Mouse (Mus musculus) layer of hippocampus, postnatal 25 days (tissue): ENCODE data around the gene Exo5. TPM values are rescaled to one million over a fixed set of nuclear protein-coding genes. Genes with fewer than 3 reads are reported as not detected.

Experiments
- DNase-seq, 2 experiments: peaks; one replicate each; pipeline ENCODE4 v3.0.0; 2022; ENCODE audit warnings: mixed read lengths in 2 of 2, low spot score in 1 of 2; ENCODE audit errors: extremely low spot score in 1 of 2
- microRNA-seq, 2 experiments: library from miRNA; unstranded; fragments of <30 nt; microRNA quantifications; one replicate each; pipeline ENCODE4 v1.2.0; 2021
- total RNA-seq, 2 experiments: library from RNA; stranded (reverse); gene quantifications; 2 replicates each; pipeline ENCODE4 v1.2.3; 2021

Gene Exo5
- total RNA-seq, 2 experiments from 2014 or later = 13.1 to 14.1 TPM

DNA sequence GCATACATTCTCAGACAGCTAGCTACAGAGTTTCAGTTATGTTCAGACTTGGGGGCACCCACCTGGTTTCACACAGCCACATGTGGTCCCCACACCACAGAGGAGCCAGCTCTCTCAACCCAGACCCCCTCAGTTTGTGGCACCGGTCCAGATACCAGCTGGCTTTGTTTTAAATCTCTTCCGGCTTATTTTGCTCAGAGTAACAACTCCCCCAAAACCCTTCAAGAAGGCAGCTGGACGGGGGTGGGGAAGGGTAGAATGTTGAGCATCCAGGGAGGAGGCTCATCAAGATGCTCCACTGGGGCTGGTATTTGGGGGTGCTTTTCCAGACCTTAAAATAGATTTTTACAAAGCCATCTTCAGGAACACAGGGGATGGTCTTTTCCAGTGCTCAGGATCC, 46.1 kb downstream of the Exo5 start:
- no peak for DNase-seq

DNA sequence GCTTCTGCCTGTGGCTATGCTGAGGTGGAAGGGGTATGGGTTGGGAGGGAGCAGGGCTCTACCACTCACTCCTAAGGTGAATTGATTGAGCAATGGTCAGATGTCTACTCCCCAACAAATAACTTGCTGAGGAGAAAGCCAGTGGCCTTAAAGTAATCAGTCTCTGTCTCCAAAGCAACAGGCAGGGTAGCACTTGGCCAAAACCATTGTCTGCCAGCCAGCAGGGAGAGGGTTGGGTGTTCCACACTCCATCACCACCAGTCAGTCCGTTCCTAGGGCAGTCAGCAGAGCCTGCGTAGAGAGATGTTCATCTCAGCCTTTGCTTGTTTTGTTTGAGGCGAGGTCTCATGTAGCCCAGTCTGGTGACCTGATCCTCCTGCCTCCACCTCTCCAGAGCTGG, 48.9 kb downstream of the Exo5 start:
- DNase-seq = no peak

Small RNA genes within 50 kb of the gene (microRNA-seq; reads per million reads assigned to microRNA genes)
- gene Mir7015 = 1.4 to 2.6 reads per million in 2 experiments

Other genes with a start within 250 kb of the Exo5 start
- 1 to 10 TPM; 4.8 to 6.2 TPM for gene Kcnq4, start 176.4 kb downstream of the Exo5 start, total RNA-seq
- gene Nfyc, start 93.4 kb downstream of the Exo5 start, total RNA-seq = 10 to 100 TPM; 48.7 to 49.1 TPM
- 10 to 100 TPM; 24.2 to 30.6 TPM for gene Rims3, start 70.2 kb downstream of the Exo5 start, total RNA-seq
- 1 to 10 TPM; 1.9 to 2.2 TPM for gene Zfp69, start 26.7 kb upstream of the Exo5 start, total RNA-seq
- gene Smap2, start 92.2 kb upstream of the Exo5 start, total RNA-seq = 100 to 1,000 TPM; 156 to 157 TPM
- 1 to 10 TPM; 3.4 to 3.8 TPM for gene Col9a2, start 114.4 kb upstream of the Exo5 start, total RNA-seq
- 10 to 100 TPM; 22.7 to 24.8 TPM for gene Zmpste24, start 173.2 kb upstream of the Exo5 start, total RNA-seq
- not detected for gene Tmco2, start 184.2 kb upstream of the Exo5 start, total RNA-seq